Mouse (Mus musculus) ES-CJ7 (cell line): Measurements from ENCODE around the gene Tmigd3.
"Not testable (repeated sequence)": the region's sequence is repeated elsewhere in the genome, so short reads cannot be mapped to it uniquely, and the experiment has no call there.

Experiments used
- DNase-seq: peaks from one replicate; pipeline ENCODE4 v3.0.0; 2011; ENCODE audit warnings: low read depth, low spot score

Gene Tmigd3

GRCm38 (mm10) chr3:105900266-105900665 lies 29.6 kb downstream of the Tmigd3 start:
- no peak for DNase-seq

- DNase-seq, result no peak
Observed at GRCm38 (mm10) chr3:105900716-105901115, 30.0 kb downstream of the Tmigd3 start.

- no peak for DNase-seq
Observed at GRCm38 (mm10) chr3:105901468-105901867, 30.8 kb downstream of the Tmigd3 start.

GRCm38 (mm10) chr3:105904213-105904612 lies 33.5 kb downstream of the Tmigd3 start:
- no peak for DNase-seq

- DNase-seq, result no peak
Observed at GRCm38 (mm10) chr3:105904721-105905120, 34.0 kb downstream of the Tmigd3 start.

- no peak for DNase-seq
Observed at GRCm38 (mm10) chr3:105907956-105908655, 37.4 kb downstream of the Tmigd3 start.

GRCm38 (mm10) chr3:105908976-105909375 lies 38.3 kb downstream of the Tmigd3 start:
- DNase-seq, result no peak

DNA sequence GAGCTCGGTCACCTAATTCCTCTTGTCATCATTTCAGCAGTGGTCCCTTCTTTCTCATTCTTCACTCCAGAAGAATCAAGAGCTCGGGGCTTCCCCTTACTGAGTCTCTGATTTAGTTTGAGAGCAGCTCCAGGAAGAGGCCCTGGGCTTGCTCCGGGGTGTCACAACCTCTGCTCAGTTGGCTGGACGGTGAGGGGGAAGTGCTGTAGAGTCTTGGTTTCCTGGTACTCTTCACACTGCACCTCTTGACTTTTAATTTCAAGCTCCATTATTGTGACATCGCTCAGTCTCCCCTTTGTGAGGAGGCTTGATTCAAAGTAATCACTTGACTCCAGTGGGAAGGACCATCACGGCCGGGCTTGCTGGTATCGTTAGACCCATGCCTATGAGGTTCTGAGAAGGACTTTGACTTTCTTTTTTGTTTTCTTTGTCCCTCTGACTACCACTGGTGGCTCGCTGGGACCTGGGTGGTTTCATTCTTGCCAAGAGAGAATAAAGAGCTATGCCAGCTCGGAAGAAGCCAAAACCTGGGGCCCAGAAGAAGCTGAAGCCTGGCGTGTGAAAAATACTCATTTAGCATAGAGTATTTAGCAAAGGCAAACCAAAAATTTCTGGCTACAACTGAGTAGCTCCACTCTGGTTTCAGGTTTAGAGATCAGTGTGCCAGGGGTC lies 40.0 kb downstream of the Tmigd3 start:
- DNase-seq, result no peak

DNA sequence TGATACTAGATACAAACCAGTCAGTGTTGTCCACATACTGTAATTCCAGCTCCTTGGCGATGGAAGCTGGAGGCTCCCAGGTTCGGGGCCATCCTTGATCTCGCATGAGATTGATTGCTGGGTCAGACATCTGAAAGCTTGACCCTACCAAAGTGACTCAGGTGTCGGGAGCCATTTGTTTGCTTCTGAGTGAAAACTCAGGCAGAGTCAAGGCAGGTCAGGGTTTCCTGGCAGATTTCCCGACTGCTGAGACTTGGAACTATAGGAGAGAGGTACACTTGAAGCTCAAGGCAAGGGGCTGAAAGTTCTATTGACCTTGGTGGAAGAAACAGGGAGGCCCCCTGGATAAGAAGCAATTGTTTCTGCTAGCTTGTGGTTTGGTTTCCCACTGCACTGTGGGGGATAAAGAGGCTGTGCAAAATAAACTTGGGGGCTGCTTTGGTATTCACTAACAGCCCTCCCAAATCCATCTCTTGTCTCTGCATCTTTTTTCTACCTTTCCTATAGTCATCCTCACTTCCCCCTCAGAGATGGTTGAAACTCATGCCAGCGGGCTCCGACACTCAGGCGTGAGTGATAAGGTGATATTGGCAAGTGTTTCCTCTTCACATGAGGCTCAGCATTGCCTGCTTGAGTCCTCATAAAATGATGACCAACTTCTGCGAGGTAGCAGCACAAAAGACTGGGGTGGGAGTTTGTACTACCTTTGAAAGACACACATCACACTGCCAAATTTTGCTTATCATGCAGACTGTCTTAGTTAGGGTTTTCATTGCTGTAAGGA lies 41.6 kb downstream of the Tmigd3 start:
- no peak for DNase-seq

- no peak for DNase-seq
Observed at GRCm38 (mm10) chr3:105913839-105914681, 43.4 kb downstream of the Tmigd3 start.

DNA sequence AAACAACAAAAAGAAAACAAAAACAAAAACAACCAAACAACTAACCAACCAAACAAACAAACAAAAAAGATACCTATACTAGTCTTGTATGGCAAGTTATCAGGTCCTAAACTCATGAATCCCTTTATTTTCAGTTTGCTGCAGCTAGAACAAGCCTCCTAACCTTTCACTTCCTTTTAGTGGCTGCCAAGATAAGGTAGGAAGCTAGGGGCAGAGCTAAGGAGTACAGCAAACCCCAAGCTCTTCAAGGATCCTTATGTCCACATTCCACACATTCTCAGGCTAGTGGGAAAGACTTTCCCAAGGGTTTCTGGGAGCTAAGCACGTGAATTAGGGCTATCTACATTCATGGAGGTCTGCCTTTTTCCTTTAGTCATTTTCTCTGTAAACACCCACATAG lies 44.6 kb downstream of the Tmigd3 start:
- DNase-seq, result no peak

DNA sequence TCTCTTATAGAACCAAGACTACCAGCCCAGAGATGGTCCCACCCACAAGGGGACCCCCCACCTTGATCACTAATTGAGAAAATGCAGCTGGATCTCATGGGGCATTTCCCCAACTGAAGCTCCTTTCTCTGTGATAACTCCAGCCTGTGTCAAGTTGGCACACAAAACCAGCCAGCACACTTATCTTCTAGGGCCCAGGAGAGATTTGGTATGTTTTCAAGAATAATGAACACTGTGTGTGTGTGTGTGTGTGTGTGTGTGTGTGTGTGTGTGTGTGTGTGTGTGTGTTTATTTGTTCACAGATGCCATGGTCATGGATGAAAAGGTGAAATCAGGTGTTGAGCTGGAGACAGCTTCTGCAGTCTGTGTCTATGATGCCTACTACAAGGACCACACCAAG lies 45.8 kb downstream of the Tmigd3 start:
- DNase-seq, result not testable (repeated sequence)

GRCm38 (mm10) chr3:105917656-105918354 lies 47.1 kb downstream of the Tmigd3 start:
- DNase-seq, result no peak

- DNase-seq, result no peak
Observed at GRCm38 (mm10) chr3:105918355-105918745, 47.6 kb downstream of the Tmigd3 start.

DNA sequence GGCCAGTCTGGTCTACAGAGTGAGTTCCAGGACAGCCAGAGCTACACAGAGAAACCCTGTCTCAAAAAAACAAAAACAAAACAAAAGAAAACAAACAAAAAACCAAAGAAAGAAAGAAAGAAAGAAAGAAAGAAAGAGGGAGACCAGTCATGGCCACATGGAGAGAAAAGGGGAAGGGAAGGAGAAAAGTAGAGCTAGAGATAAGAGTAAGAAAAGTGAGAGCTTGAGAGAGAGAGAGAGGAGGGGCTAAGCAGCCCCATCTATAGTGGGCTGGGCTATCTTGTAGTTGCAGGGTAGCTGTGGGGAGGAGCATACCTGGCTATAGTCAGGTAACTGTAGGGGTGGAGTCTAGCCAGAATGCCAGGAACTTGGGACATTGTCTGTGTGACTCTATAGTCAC lies 50.0 kb downstream of the Tmigd3 start:
- not testable (repeated sequence) for DNase-seq

- DNase-seq, result no peak
Observed at GRCm38 (mm10) chr3:105921959-105922358, 51.3 kb downstream of the Tmigd3 start.

GRCm38 (mm10) chr3:105924616-105925015 lies 53.9 kb downstream of the Tmigd3 start:
- DNase-seq, result no peak

- no peak for DNase-seq
Observed at GRCm38 (mm10) chr3:105927561-105928194, 57.0 kb downstream of the Tmigd3 start.

- no peak for DNase-seq
Observed at GRCm38 (mm10) chr3:105928195-105928569, 57.5 kb downstream of the Tmigd3 start.

- DNase-seq, result peak; percentile 69
Observed at GRCm38 (mm10) chr3:105928781-105929180, 58.1 kb downstream of the Tmigd3 start.

- no peak for DNase-seq
Observed at GRCm38 (mm10) chr3:105929821-105930220, 59.1 kb downstream of the Tmigd3 start.
